Mouse (Mus musculus) mouse embryonic stem cell (cell line): Measurements from ENCODE around the gene Wnt10b.

Source experiments
- in situ Hi-C, 2 experiments: fragments of 300-500 bp; cut with MboI; formaldehyde crosslinking; loops; 1 replicate in 1 of 2; 3 replicates in 1 of 2; pipeline ENCODE4 v1.14.3; 2019 to 2020; ENCODE audit warnings: low sequenced_read_pairs in 2 of 2, low pct_unique_long_range_greater_than_20kb in 1 of 2, mixed read lengths in 1 of 2; ENCODE audit not compliant: unreplicated experiment in 1 of 2

Wnt10b gene

DNA sequence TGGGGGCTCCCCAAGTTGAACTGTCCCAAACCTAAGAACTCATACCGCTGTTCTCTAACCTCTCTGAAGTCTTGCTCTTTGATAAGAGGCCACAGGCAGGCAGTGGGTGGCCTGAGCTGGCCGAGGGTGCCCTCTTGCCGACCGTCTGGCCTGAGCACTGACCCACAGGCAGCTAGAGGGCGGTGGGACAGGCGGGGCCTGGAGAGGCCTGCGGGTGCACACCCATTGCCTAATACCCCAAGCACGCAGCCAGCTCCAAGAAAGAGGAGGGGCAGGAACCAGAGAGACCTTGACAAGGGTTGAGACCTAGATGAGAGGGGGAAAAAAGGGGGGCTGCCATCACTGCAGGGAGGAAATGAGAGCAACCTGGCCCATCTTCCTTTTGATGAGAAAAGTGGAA lies 2.1 kb upstream of the Wnt10b start:
- in situ Hi-C loops: loop anchor here in 1 of 2 experiments (25.0 kb wide), 1 partner anchor 768 kb away; the partner anchor contains the start of gene Col2a1

DNA sequence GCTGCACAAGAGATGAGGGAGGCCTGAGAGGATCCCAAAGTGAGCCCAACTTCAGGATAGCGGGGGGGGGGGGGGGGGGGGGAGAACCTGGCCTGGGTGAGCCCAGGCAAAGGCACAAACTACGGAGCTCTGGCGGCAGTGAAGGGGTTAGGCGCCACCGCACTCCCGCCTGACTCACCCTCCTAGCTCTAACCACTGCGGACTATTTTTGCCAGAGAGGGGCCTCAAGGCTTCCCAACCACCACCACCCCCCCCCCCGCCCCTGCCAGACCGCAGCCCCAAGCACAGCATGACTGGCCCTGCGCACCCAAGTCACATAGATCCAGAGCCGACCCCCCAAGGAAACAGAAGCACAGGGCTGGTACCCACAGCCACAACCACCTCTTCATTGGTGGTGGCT lies 856 bp upstream of the Wnt10b start:
- in situ Hi-C loops: loop anchor here in 1 of 2 experiments (25.0 kb wide), 1 partner anchor 767 kb away; the partner anchor contains the start of gene Col2a1

DNA sequence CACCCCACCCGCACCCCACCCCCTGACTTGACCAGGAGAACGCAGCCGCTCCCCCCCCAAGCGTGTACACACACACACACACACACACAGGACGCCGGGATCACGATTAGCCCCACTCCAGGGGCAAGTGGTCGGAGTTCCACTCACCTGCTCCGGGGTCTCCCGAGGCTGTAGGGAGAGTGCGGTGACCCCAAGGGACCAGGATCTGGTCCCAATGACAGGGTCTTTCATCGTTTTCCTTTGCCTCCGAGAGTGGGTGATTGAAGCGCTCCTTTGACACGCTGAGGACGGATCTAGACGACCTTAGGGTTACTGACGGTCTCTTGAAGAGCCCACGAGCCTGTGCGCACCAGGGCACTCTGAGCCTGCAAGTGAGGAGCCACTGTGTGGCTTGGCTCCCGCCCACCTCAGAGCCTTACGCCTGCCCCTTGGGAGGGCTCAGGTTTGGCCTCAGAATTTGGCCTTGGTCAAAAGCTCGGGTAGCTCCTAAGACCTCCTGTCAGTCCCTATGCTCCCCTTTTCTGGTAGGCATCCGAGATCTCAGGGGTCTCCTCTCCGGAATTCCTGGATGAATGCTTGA lies 331 bp upstream of the Wnt10b start:
- in situ Hi-C loops: loop anchor here in 1 of 2 experiments (25.0 kb wide), 1 partner anchor 766 kb away; the partner anchor contains the start of gene Col2a1

GRCm38 (mm10) chr15:98777005-98777616 lies 839 bp downstream of the Wnt10b start:
- in situ Hi-C loops: loop anchor here in 1 of 2 experiments (25.0 kb wide), 1 partner anchor 765 kb away; the partner anchor contains the start of gene Col2a1

GRCm38 (mm10) chr15:98776280-98777004 lies 1.5 kb downstream of the Wnt10b start:
- in situ Hi-C loops: loop anchor here in 1 of 2 experiments (25.0 kb wide), 1 partner anchor 764 kb away; the partner anchor contains the start of gene Col2a1

DNA sequence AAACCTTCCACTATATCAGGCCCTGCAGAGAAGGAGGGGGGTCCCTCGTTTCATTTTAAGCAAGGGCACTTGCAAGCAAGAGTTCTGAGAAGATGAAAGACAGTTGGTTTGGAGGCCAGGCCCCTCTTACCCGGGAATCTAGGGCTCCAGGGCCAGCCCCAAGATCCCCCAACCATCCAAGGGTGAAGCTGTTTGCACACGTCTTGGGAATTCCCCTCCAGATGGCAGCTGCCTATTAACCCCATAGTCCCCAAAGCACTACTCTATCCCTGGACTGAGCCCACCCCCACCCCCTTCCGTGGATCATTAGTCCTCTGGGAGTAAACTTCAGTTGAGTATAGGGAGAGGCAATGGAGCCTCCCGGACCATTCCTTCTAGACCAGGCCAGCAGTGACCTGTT lies 2.4 kb downstream of the Wnt10b start:
- in situ Hi-C loops: loop anchor here in 1 of 2 experiments (25.0 kb wide), 1 partner anchor 763 kb away; the partner anchor contains the start of gene Col2a1

DNA sequence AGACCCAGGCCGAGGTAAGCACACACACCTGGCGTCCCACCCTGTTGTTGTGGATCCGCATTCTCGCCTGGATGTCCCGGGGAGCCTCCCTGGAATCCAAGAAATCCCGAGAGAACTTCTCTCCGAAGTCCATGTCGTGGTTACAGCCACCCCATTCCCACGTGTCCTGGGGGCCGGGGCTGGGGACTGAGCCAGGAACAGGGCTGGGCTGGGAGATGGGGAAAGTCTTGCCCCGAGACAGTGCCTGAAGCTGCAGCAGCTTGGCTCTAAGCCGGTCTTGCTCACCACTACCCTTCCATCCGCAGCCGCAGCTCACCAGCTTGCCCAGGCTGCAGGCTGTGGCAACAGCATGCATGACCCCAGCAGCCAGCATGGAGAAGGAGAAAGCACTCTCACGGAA lies 3.9 kb downstream of the Wnt10b start:
- in situ Hi-C loops: no loop called here

DNA sequence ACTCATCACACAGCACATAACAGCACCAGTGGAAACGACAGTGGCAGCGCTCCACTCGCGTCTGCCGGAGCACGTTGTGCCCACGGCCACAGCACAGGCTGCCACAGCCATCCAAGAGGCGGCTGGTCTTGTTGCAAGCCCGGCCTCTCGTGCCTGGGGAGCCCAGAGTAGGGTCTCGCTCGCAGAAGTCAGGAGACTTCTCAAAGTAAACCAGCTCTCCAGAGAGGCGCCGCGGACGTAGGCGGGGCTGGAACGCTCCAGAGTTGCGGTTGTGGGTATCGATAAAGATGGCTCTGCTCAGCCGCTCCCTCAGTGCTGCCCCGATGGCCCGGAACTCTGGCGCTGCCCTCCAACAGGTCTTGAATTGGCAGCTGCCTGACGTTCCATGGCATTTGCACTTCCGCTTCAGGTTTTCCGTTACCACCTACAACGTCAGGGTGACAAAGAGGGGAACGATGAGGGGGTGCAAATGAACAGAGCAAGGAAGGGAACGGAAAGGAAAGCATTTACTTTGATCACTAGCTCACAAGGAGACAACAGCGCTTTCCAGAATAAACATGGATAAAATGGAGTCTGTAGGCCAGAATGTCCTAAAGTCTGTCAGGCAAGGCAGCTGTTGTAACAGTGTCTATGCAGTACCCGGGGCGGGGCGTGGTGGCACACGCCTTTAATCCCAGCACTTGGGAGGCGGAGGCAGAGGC lies 5.3 kb downstream of the Wnt10b start:
- in situ Hi-C loops: no loop called here

DNA sequence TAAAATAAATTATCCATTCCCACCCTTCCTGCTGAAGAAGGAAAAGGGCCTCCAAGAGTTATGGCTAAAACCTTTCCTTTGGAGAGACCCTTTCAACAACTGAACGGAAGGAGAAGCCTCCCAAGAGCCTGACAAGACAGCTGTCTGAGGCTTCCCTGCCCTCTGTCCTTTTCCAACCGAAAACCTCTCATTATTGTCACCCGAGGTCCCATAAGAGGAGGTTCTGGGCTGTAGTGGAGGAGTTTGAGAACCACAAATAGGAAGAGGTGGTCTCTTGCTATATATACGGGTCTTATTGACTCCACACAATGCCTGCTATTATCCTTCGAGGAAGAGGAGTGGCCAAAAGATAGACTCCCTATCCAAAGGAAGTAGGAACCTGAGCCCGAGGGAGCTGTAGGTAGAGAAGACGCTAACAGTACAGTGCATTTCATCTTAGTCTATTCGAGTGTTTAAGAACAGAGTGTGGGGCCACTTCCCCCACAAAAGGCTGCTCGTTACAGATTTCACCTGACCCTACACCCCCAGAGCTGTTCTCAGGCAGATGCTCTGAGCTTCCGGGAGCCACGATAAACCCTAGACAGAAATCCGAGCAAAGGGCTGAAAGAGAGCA lies 6.0 kb downstream of the Wnt10b start:
- in situ Hi-C loops: no loop called here

DNA sequence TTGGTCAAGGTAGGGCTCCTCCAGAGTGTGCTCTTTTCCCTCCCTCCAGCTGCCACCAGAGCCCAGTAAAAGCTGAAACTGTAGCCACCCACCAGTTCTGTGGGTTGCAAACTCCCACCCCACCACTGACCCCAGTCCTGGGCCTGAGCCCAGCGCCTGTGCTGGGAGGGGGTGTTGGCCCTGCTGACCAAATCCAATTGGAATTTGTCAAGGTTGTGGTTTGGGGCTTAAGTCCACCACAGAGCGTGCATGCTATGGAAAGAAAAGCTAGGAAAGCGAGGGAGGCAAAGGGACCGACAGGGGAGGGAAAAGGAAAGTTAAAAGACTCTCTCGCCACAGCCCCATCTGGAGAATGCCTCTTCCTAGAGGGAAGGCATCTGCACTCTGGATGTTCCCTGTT lies 9.7 kb downstream of the Wnt10b start:
- in situ Hi-C loops: no loop called here

- in situ Hi-C loops: no loop called here
These were observed 12.0 kb downstream of the Wnt10b start for GRCm38 (mm10) chr15:98765929-98766328.

GRCm38 (mm10) chr15:98762670-98763529 lies 15.1 kb downstream of the Wnt10b start, which contains the start of gene Arf3:
Gene Arf3, minus strand, starts transcription at chr15:98763214.
- in situ Hi-C loops: no loop called here

DNA sequence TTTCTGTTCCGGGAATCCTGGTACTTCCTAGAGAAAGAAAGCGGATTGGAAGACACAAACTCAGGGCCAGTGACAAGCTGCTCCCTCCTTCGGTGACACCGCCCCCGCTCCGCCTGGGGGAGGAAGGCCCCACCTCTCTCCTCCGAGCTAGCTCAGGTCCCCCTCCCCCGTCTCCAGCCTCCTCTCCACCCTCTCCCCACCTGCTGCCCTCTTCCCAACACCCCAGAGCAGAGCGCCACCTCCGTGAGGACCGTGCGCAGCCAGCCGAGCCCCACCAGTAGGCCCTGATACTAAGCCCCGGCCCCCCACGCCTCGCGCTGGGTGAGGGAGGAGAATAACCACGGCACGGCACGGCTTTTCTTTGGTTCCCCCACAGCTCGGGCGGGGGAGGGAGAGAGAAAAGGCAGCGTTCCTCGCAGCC lies 15.7 kb downstream of the Wnt10b start:
- in situ Hi-C loops: no loop called here

DNA sequence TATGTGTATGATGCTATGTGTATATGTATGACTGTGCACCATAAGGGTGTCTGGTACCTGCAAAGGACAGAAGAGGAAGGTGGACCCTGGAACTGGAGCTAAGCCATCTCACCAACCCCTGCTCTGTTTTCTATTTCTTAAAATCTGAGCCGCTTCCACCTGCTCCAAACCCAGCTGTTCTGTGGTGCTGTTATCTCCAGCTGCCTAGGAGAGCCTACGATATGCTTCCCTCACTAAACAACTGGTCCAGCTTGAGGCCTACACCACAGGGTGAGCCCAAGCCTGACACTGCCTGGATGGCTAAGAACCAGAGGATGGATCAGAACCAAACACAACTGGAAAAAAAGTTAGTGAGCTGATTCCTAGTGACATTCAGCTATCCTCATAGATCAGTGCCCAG lies 23.8 kb downstream of the Wnt10b start:
- in situ Hi-C loops: no loop called here

- in situ Hi-C loops: no loop called here
These were observed 24.9 kb downstream of the Wnt10b start for GRCm38 (mm10) chr15:98753021-98753423.

DNA sequence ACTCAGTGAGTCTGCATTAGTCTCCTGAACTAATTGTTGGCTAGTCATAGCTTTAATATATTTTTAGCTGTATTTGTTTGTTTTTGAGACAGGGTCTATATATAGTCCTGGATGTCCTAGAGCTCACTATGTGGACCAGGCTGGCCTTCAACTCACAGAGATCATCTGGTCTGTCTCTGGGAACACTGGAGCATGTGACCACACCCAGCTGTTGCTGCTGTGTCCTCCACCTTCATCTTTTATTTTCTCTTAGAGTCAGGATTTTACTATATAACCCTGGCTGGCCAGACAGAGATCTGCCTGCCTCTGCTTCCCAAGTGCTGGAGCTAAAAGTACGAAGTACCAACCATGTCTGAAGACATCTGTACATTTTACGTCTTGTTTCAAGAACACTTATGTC lies 28.9 kb downstream of the Wnt10b start:
- in situ Hi-C loops: no loop called here

GRCm38 (mm10) chr15:98747296-98747695 lies 30.7 kb downstream of the Wnt10b start:
- in situ Hi-C loops: no loop called here
